Mouse (Mus musculus) liver, embryonic 14.5 days (tissue): ENCODE data around the gene Usp25. TPM values are rescaled to one million over a fixed set of nuclear protein-coding genes. Genes with fewer than 3 reads are reported as not detected.

Experiments used
- ATAC-seq: fragments of 200-750 bp; cut with Nextera tagmentation; 2 replicates; pipeline ENCODE4 v1.8.0; 2017; ENCODE audit warnings: moderate number of reproducible peaks, mild to moderate bottlenecking, moderate library complexity; ENCODE audit not compliant: insufficient read depth
- DNase-seq, 3 experiments: peaks; one replicate each; pipeline ENCODE4 v3.0.0-alpha.2; 2012 to 2013; ENCODE audit warnings: low read depth in 3 of 3, low spot score in 3 of 3
- H3K27ac ChIP-seq: fragments of 300-500 bp; sonication (generic); 2 replicates; pipeline ENCODE4 v1.5.1; 2014; ENCODE audit warnings: moderate library complexity, mild to moderate bottlenecking, control low read depth, inconsistent platforms
- H3K27me3 ChIP-seq: fragments of 300-500 bp; sonication (generic); 2 replicates; pipeline ENCODE4 v1.6.1; 2014; ENCODE audit warnings: mild to moderate bottlenecking, low read length, moderate library complexity; ENCODE audit not compliant: control insufficient read depth, insufficient read depth
- H3K36me3 ChIP-seq: fragments of 300-500 bp; sonication (generic); replicated peaks from 2 replicates; pipeline ENCODE4 v1.6.1; 2014; ENCODE audit warnings: low read depth; ENCODE audit not compliant: control insufficient read depth, insufficient read depth
- H3K4me1 ChIP-seq, 2 experiments: fragments of 200-500 bp in 1 of 2; fragments of 300-500 bp in 1 of 2; sonication (generic) in 1 of 2; replicated peaks; 2 replicates each; pipeline ENCODE4 v1.6.1; 2012 to 2014; ENCODE audit warnings: antibody characterized with exemption in 1 of 2, inconsistent platforms in 1 of 2, low read length in 1 of 2; ENCODE audit not compliant: control insufficient read depth in 2 of 2, insufficient read depth in 2 of 2
- H3K4me2 ChIP-seq: fragments of 300-500 bp; sonication (generic); 2 replicates; pipeline ENCODE4 v1.6.1; 2014; ENCODE audit warnings: low read depth, mild to moderate bottlenecking, control low read depth, moderate library complexity
- H3K4me3 ChIP-seq, 2 experiments: fragments of 200-500 bp in 1 of 2; fragments of 300-500 bp in 1 of 2; sonication (generic) in 1 of 2; 2 replicates each; pipeline ENCODE4 v1.5.1; 2012 to 2014; ENCODE audit warnings: low read depth in 2 of 2, low read length in 2 of 2, mild to moderate bottlenecking in 2 of 2, control low read depth in 1 of 2, inconsistent platforms in 1 of 2, moderate library complexity in 1 of 2; ENCODE audit not compliant: insufficient read depth in 1 of 2
- H3K9ac ChIP-seq: fragments of 300-500 bp; sonication (generic); replicated peaks from 2 replicates; pipeline ENCODE4 v1.6.1; 2014; ENCODE audit warnings: mild to moderate bottlenecking, control low read depth, moderate library complexity
- H3K9me3 ChIP-seq: fragments of 300-500 bp; sonication (generic); 2 replicates; pipeline ENCODE4 v1.6.1; 2016; ENCODE audit warnings: low read length, mixed read lengths; ENCODE audit not compliant: control insufficient read depth
- CTCF ChIP-seq: IDR thresholded peaks from 2 replicates; pipeline ENCODE4 v1.5.1; 2016; ENCODE audit warnings: antibody characterized with exemption, low read depth, control low read depth
- EP300 ChIP-seq: IDR thresholded peaks from 2 replicates; pipeline ENCODE4 v1.6.1; 2016; ENCODE audit warnings: antibody characterized with exemption, low read depth
- WGBS: fragments of 180-500 bp; shearing (Covaris S2); extraction: QIAGEN DNeasy Blood & Tissue Kit; methylation state at CpG from one replicate; pipeline ENCODE4 v1.1.7; 2014; ENCODE audit not compliant: insufficient replicate concordance; 5-methylcytosine and 5-hydroxymethylcytosine counted together
- polyA plus RNA-seq, 2 experiments: library from polyadenylated mRNA; depleted of rRNA in 1 of 2; stranded (reverse) in 1 of 2; unstranded in 1 of 2; fragments of >200 nt; fragmentation: Nextera tagmentation in 1 of 2; extraction: Ambion mirVana in 1 of 2; gene quantifications; 2 replicates each; pipeline versions ENCODE4 v1.2.1 to v1.2.3; 2012 to 2014

Gene Usp25
- polyA plus RNA-seq, 2 experiments, result 30.4 to 45.5 TPM

GRCm38 (mm10) chr16:76983696-76984095 lies 29.8 kb upstream of the Usp25 start:
- 70% methylated on average over 6 of the region's 6 CpGs for WGBS
- Histone ChIP-seq H3K9me3 (no peaks in the 10 kb centered on the region), H3K4me1 (no peaks in the 10 kb centered on the region), H3K9ac (no peak overlapping the region), H3K27ac (no peak overlapping the region), H3K4me3 (no peak overlapping the region), H3K27me3 (no peaks in the 10 kb centered on the region), H3K4me2 (no peak overlapping the region), H3K36me3 (no peaks in the 10 kb centered on the region)
- DNase-seq (no peak), ATAC-seq (no peak)
- TF ChIP-seq EP300 (no peak), CTCF (no peak)

- 57% methylated on average over 4 of the region's 4 CpGs for WGBS
- DNase-seq (no peak), ATAC-seq (no peak)
- no peaks in the 10 kb centered on the region for H3K27me3 ChIP-seq
- no peak overlapping the region for H3K9ac ChIP-seq
- no peaks in the 10 kb centered on the region for H3K4me1 ChIP-seq
- no peak overlapping the region for H3K4me3 ChIP-seq
- H3K4me2 ChIP-seq, result no peak overlapping the region
- H3K27ac ChIP-seq, result no peak overlapping the region
- no peaks in the 10 kb centered on the region for H3K36me3 ChIP-seq
- H3K9me3 ChIP-seq, result no peaks in the 10 kb centered on the region
- TF ChIP-seq CTCF, result no peak
- no peak for TF ChIP-seq EP300
These were observed 25.8 kb upstream of the Usp25 start for GRCm38 (mm10) chr16:76987711-76988110.

GRCm38 (mm10) chr16:77003900-77004299 lies 9.6 kb upstream of the Usp25 start:
- H3K9ac ChIP-seq, result no peak overlapping the region
- no peak overlapping the region for H3K27ac ChIP-seq
- H3K4me2 ChIP-seq, result no peak overlapping the region
- no peaks in the 10 kb centered on the region for H3K9me3 ChIP-seq
- TF ChIP-seq CTCF, result no peak
- no peak for TF ChIP-seq EP300
- H3K4me1 ChIP-seq, result peaks cover 0 to 1% of the 10 kb centered on the region in 2 experiments; a peak in 1 of 4 replicates
- no peak overlapping the region for H3K4me3 ChIP-seq
- 72% methylated on average over 3 of the region's 3 CpGs for WGBS
- no peak for DNase-seq
- H3K27me3 ChIP-seq, result no peaks in the 10 kb centered on the region
- no peaks in the 10 kb centered on the region for H3K36me3 ChIP-seq
- ATAC-seq, result no peak

- TF ChIP-seq CTCF (no peak), EP300 (no peak)
- H3K4me2 ChIP-seq, result no peak overlapping the region
- no peak overlapping the region for H3K4me3 ChIP-seq
- ATAC-seq (no peak), DNase-seq (no peak)
- H3K36me3 ChIP-seq, result no peaks in the 10 kb centered on the region
- peaks cover 5 to 8% of the 10 kb centered on the region in 2 experiments; a peak in 3 of 4 replicates for H3K4me1 ChIP-seq
- H3K9me3 ChIP-seq, result no peaks in the 10 kb centered on the region
- no peak overlapping the region for H3K9ac ChIP-seq
- 17% methylated on average over 5 of the region's 5 CpGs for WGBS
- H3K27me3 ChIP-seq, result no peaks in the 10 kb centered on the region
- no peak overlapping the region for H3K27ac ChIP-seq
These were observed 4.3 kb upstream of the Usp25 start for GRCm38 (mm10) chr16:77009173-77009572.

GRCm38 (mm10) chr16:77014321-77015211 lies 1.1 kb downstream of the Usp25 start:
- no peak for DNase-seq
- Histone ChIP-seq H3K4me2 (peak overlapping the region; percentile 88), H3K4me3 (peak overlapping the region; percentile 93 to 96), H3K27me3 (no peaks in the 10 kb centered on the region), H3K9ac (peak overlapping the region; percentile 86), H3K36me3 (peaks cover 12% of the 10 kb centered on the region), H3K27ac (peak overlapping the region; percentile 66), H3K4me1 (peaks cover 22 to 26% of the 10 kb centered on the region in 2 experiments), H3K9me3 (no peaks in the 10 kb centered on the region)
- under 1% methylated on average over 17 of the region's 17 CpGs for WGBS
- no peak for ATAC-seq
- TF ChIP-seq EP300 (no peak), CTCF (no peak)
